Mouse (Mus musculus): Measurements from ENCODE around the gene Pam.
"Not testable (repeated sequence)": the region's sequence is repeated elsewhere in the genome, so short reads cannot be mapped to it uniquely, and the experiment has no call there.

The Pam gene

GRCm38 (mm10) chr1:97769904-97770753 is 325.3 kb downstream of the Pam start, which contains the start of the genes Gin1 and Ppip5k2:
Gene Gin1 (plus strand): TSS chr1:97770172.
Gene Ppip5k2 (minus strand): TSS chr1:97770411.
- in situ Hi-C loops (cut with MboI, MseI): no loop called here

- in situ Hi-C loops (cut with MboI, MseI): no loop called here
These were observed 326.0 kb downstream of the Pam start for GRCm38 (mm10) chr1:97769294-97769903.

- in situ Hi-C loops (cut with MboI, MseI): no loop called here
These were observed 326.5 kb downstream of the Pam start for GRCm38 (mm10) chr1:97768906-97769293.

GRCm38 (mm10) chr1:97768089-97768488 is 327.4 kb downstream of the Pam start:
- in situ Hi-C loops (cut with MboI, MseI): no loop called here

GRCm38 (mm10) chr1:97765712-97766111 is 329.7 kb downstream of the Pam start:
- in situ Hi-C loops (cut with MboI, MseI): not testable (repeated sequence)

GRCm38 (mm10) chr1:97761477-97761876 is 334.0 kb downstream of the Pam start:
- in situ Hi-C loops (cut with MboI, MseI): no loop called here

- in situ Hi-C loops (cut with MboI, MseI): no loop called here
These were observed 334.8 kb downstream of the Pam start for GRCm38 (mm10) chr1:97760598-97760997.

- in situ Hi-C loops (cut with MboI, MseI): loop anchor here in 1 of 2 experiments (5.0 kb wide), 1 partner anchor 103 kb away; no protein-coding TSS in a partner anchor
These were observed 335.6 kb downstream of the Pam start for GRCm38 (mm10) chr1:97759841-97760240.

GRCm38 (mm10) chr1:97754392-97754791 is 341.1 kb downstream of the Pam start:
- in situ Hi-C loops (cut with MboI, MseI): no loop called here

- in situ Hi-C loops (cut with MboI, MseI): no loop called here
These were observed 342.2 kb downstream of the Pam start for GRCm38 (mm10) chr1:97753216-97753615.

GRCm38 (mm10) chr1:97748163-97748562 is 347.3 kb downstream of the Pam start:
- in situ Hi-C loops (cut with MboI, MseI): no loop called here

GRCm38 (mm10) chr1:97746261-97746660 is 349.2 kb downstream of the Pam start:
- in situ Hi-C loops (cut with MboI, MseI): no loop called here

GRCm38 (mm10) chr1:97745712-97746111 is 349.7 kb downstream of the Pam start:
- in situ Hi-C loops (cut with MboI, MseI): no loop called here
